Mouse (Mus musculus) embryonic facial prominence, embryonic 11.5 days (tissue): Measurements from ENCODE around the gene Hnrnpu. TPM values are rescaled to one million over a fixed set of nuclear protein-coding genes. Genes with fewer than 3 reads are reported as not detected.
"Not testable (repeated sequence)": the region's sequence is repeated elsewhere in the genome, so short reads cannot be mapped to it uniquely, and the experiment has no call there.

Experiments used
- ATAC-seq: fragments of 200-750 bp; cut with Nextera tagmentation; replicated peaks from 2 replicates; pipeline ENCODE4 v1.8.0; 2017; ENCODE audit warnings: low read depth; ENCODE audit not compliant: insufficient number of reproducible peaks, low FRiP score, low TSS enrichment
- DNase-seq: peaks from one replicate; pipeline ENCODE4 v3.0.0-alpha.2; 2015; ENCODE audit warnings: low spot score
- H3K27ac ChIP-seq: fragments of 300-500 bp; sonication (generic); replicated peaks from 2 replicates; pipeline ENCODE4 v1.5.1; 2014; ENCODE audit warnings: mild to moderate bottlenecking, low read depth, low read length, control low read depth
- H3K27me3 ChIP-seq: fragments of 300-500 bp; sonication (generic); 2 replicates; pipeline ENCODE4 v1.6.1; 2014; ENCODE audit warnings: mild to moderate bottlenecking, low read length, moderate library complexity, mixed read lengths; ENCODE audit not compliant: control insufficient read depth, insufficient read depth
- H3K36me3 ChIP-seq: fragments of 300-500 bp; sonication (generic); replicated peaks from 2 replicates; pipeline ENCODE4 v1.6.1; 2014; ENCODE audit warnings: low read depth, mild to moderate bottlenecking, low read length, moderate library complexity, mixed read lengths; ENCODE audit not compliant: control insufficient read depth, insufficient read depth
- H3K4me1 ChIP-seq: fragments of 300-500 bp; sonication (generic); 2 replicates; pipeline ENCODE4 v1.6.1; 2014; ENCODE audit warnings: low read length, mixed read lengths; ENCODE audit not compliant: control insufficient read depth, insufficient read depth
- H3K4me2 ChIP-seq: fragments of 300-500 bp; sonication (generic); 2 replicates; pipeline ENCODE4 v1.6.1; 2014; ENCODE audit warnings: low read depth, mild to moderate bottlenecking, control low read depth, low read length, moderate library complexity
- H3K4me3 ChIP-seq: fragments of 300-500 bp; sonication (generic); 2 replicates; pipeline ENCODE4 v1.5.1; 2014; ENCODE audit warnings: low read depth, low read length, control low read depth
- H3K9ac ChIP-seq: fragments of 300-500 bp; sonication (generic); replicated peaks from 2 replicates; pipeline ENCODE4 v1.6.1; 2014; ENCODE audit warnings: mild to moderate bottlenecking, control low read depth, low read length
- H3K9me3 ChIP-seq: fragments of 300-500 bp; sonication (generic); replicated peaks from 2 replicates; pipeline ENCODE4 v1.6.1; 2016; ENCODE audit warnings: mild to moderate bottlenecking, low read length, inconsistent platforms, mixed read lengths; ENCODE audit not compliant: control insufficient read depth
- WGBS: fragments of 180-500 bp; shearing (Covaris S2); extraction: QIAGEN DNeasy Blood & Tissue Kit; methylation state at CpG from one replicate; pipeline ENCODE4 v1.1.7; 2014; 5-methylcytosine and 5-hydroxymethylcytosine counted together
- polyA plus RNA-seq: library from polyadenylated mRNA; unstranded; fragments of >200 nt; fragmentation: Nextera tagmentation; extraction: Ambion mirVana; gene quantifications from 2 replicates; pipeline ENCODE4 v1.2.1, GENCODE M21; 2014

The Hnrnpu gene
- polyA plus RNA-seq, 1 experiment from 2014 or later = 953 TPM

DNA sequence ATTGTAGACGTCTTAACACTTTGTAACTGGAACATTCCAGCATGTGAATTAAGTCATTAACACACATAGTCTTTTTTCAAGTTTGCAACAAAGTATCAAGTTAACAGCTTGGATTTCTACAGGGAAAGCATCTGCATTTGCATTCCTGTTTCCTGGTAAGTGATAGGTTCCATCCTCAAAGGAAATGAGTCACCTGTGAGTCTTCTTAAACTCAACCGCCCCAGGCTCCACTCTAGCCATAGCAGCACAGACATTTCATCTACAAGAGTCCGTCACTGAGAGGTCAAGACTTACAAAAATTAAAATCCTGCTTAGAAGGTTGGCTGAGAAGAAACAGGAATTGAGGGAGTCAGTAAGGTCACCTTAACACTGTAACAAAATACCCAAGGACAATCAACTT is 45.9 kb downstream of the Hnrnpu start:
- no peak for ATAC-seq
- WGBS = 74% methylated on average over 3 of the region's 3 CpGs
- no peaks in the 10 kb centered on the region for H3K9me3 ChIP-seq

DNA sequence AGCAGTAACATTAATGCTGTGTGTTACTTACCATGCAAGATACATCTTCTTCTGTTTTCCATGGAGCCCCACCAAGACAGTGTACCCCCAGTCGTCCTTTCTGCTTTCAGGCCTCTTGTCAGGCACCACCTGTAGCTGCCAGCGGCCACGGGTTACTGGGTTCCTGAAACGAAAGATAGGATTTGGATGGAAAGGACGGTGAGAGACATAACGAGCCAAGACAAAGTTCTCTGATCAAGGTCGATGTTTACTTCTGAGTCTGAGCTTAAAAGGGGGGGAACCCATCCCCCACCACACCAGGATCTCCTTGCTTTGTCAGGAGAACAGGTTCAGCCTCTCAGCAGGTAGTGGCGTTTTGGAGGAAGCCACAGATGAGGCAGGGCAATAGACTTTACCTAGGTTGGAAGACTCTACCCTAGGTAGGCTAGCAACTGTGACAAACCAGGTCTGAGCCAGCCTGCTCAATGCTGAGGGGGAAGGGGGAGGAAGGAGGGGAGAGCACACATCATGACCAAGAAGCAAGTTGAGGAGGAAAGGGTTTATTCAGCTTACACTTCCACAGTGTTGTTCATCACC is 49.9 kb downstream of the Hnrnpu start:
- ATAC-seq = no peak
- Histone ChIP-seq H3K4me1 (no peaks in the 10 kb centered on the region), H3K9ac (no peak overlapping the region), H3K9me3 (no peaks in the 10 kb centered on the region), H3K36me3 (no peaks in the 10 kb centered on the region), H3K27ac (no peak overlapping the region), H3K4me2 (no peak overlapping the region), H3K4me3 (no peak overlapping the region), H3K27me3 (no peaks in the 10 kb centered on the region)
- no peak for DNase-seq
- 62% methylated on average over 8 of the region's 8 CpGs for WGBS

More for the DNA sequence above, 45.9 kb downstream of the Hnrnpu start:
- Histone ChIP-seq H3K4me1 (no peaks in the 10 kb centered on the region), H3K4me3 (no peak overlapping the region), H3K4me2 (no peak overlapping the region), H3K36me3 (no peaks in the 10 kb centered on the region), H3K27ac (no peak overlapping the region), H3K9ac (no peak overlapping the region), H3K27me3 (no peaks in the 10 kb centered on the region)
- no peak for DNase-seq

DNA sequence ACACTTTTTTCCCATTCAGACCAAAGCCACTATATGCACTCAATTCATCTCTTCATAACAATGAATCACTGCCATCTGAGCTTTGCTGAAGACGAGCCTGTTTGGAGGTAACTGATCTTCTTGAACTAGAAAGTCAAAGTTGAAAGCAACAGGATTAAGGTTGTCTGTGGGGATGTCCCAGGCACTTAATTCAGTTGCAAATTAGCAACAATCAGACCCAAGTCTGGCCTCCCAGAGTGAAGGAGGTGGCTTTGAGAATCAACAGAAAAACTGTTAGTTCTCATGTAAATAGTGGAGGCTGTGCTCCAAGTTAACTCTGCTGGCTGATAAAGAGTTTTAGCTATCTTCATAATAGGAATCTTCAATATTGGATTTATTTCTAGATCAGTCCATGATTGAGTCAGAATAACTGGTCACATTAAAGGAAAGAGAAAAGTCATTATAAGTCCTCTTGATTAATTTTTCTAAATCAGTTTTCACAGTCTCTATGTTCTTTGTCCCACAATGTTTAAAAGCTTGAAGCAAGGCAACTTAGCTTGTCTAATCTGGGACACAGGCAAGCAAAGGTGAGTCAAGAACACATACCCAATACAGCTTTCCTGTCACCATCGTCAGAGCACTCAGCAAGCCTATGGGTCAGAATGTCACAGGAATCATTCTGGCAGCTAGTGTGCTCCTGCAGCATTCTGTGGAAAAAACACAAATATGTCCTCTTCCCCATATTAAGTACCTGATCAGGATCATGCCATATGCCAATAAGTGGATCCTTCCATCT is 53.5 kb downstream of the Hnrnpu start:
- 72% methylated on average over 2 of the region's 2 CpGs for WGBS
- no peaks in the 10 kb centered on the region for H3K36me3 ChIP-seq
- H3K9me3 ChIP-seq = no peaks in the 10 kb centered on the region
- H3K9ac ChIP-seq = no peak overlapping the region
- no peak overlapping the region for H3K4me2 ChIP-seq
- DNase-seq (no peak), ATAC-seq (no peak)
- no peaks in the 10 kb centered on the region for H3K4me1 ChIP-seq
- H3K4me3 ChIP-seq = no peak overlapping the region
- H3K27me3 ChIP-seq = no peaks in the 10 kb centered on the region
- no peak overlapping the region for H3K27ac ChIP-seq

DNA sequence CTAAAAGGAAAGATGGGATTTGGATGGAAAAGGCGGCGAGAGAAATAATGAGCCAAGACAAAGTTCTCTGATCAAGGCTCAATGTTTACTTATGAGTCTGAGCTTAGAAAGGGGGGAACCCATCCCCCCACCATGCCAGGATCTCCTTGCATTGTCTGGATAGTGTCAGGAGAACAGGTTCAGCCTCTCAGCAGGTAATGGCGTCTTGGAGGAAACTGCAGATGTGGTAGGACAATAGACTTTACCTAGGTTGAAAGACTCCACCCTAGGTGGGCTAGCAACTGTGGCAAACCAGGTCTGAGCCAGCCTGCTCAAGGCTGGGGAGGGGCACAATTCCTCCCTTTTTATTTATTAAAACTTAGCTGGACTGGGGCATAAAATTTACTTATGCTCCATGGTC is 54.3 kb downstream of the Hnrnpu start:
- not testable (repeated sequence) for H3K27me3 ChIP-seq, H3K9me3 ChIP-seq, H3K36me3 ChIP-seq, H3K27ac ChIP-seq, H3K4me2 ChIP-seq, H3K4me3 ChIP-seq, H3K4me1 ChIP-seq, ATAC-seq, DNase-seq, H3K9ac ChIP-seq
- 85% methylated on average over 3 of the region's 3 CpGs for WGBS

DNA sequence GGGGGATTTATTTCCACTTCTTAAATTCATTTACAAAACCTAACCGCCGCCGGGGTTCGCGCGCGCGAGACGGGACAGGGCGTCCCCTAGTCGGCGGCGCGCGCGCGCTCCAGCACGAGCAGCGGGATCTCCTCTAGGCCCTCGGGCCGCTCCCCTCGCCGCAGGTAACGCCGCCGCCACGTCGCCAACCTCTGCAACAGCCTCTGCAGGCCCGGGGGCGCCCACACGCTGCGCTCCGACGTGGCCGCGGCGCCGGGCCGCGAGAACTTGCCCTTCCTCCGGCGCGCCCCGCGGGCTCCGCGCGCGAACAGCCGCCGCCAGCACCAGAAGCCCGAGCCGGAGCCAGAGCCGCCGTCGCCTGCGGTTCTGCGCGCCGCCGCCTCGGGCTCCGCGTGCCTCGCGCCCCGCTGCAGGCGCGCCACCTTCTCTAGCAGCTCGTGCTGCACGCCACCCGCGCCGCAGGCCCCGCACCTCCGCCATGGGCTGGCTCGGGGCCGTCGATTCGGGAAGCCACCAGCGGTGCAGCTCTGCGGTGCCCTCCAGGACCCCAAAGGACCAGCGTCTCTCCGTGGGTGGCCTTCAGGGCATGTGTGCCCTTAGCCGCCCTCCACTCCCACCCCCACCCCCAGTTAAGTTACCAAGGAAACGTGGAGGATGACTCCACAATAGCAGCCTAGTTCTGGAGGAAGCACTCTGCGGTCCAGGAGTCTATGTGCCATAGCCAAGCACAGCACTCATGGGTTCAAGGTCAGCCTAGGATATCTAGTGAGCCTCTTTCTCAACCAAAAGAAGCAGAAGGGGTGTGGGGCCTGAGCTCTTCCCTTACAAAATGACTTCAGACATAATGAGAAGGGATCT is 61.3 kb downstream of the Hnrnpu start:
- ATAC-seq (peak; percentile 85), DNase-seq (peak; percentile 81)
- Histone ChIP-seq H3K4me3 (peak overlapping the region; percentile 60), H3K4me2 (peak overlapping the region; percentile 89), H3K9me3 (no peaks in the 10 kb centered on the region), H3K4me1 (no peaks in the 10 kb centered on the region), H3K36me3 (no peaks in the 10 kb centered on the region), H3K27ac (no peak overlapping the region), H3K27me3 (no peaks in the 10 kb centered on the region), H3K9ac (peak overlapping the region; percentile 87)
- WGBS = under 1% methylated on average over 86 of the region's 87 CpGs

DNA sequence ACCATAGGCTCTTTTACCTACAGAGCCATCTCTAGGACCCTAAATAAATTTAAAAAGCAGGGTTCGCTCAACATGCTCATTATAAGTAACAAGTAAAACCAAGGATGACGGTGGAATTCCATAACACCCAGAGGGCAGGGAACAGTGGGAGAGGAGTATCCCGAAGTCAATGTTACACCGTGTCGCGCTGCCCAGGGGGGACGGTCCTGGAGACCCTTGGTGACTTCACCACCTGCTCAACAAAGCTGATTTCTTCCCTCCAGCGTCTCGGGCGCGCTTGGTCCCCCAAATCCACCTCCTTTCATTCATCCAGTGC is 61.9 kb downstream of the Hnrnpu start:
- H3K4me1 ChIP-seq = no peaks in the 10 kb centered on the region
- no peak overlapping the region for H3K27ac ChIP-seq
- peak overlapping the region; percentile 87 for H3K9ac ChIP-seq
- H3K9me3 ChIP-seq = no peaks in the 10 kb centered on the region
- H3K4me3 ChIP-seq = peak overlapping the region; percentile 60
- DNase-seq (no peak), ATAC-seq (peak; percentile 53; the same call in 1 of the 2 replicates)
- no peaks in the 10 kb centered on the region for H3K36me3 ChIP-seq
- H3K27me3 ChIP-seq = no peaks in the 10 kb centered on the region
- 7% methylated on average over 11 of the region's 11 CpGs for WGBS
- peak overlapping the region; percentile 89 for H3K4me2 ChIP-seq

DNA sequence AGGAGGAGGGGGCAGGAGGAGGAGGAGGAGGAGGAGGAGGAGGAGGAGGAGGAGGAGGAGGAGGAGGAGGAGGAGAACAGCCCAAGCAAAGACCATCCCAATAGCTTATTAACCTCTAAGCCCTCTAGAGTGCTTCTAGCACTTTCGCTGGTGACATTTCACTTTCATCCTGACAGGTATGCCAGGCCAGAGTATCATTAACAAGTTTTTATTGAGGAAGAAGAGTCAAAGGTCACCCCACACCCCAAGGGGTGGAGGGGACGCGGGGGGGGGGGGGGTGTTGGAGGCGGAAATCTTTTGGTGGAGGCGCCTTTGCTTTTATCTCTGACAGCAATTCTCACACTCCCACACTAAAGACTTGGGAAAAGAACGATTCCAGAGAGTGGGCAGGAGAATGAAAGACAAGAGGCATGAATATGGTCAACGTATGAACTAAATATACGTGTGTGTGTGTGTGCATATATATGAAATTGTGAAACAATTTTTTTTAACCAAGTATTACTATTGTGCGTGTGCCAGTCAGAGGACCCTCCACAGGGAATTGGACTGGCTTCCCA is 62.3 kb downstream of the Hnrnpu start:
- Histone ChIP-seq H3K9ac (no peak overlapping the region; the same call in 1 of the 2 replicates), H3K4me3 (no peak overlapping the region; the same call in 1 of the 2 replicates), H3K27ac (no peak overlapping the region), H3K4me2 (peak overlapping the region; percentile 89; the same call in 1 of the 2 replicates), H3K4me1 (no peaks in the 10 kb centered on the region), H3K9me3 (no peaks in the 10 kb centered on the region), H3K27me3 (no peaks in the 10 kb centered on the region), H3K36me3 (no peaks in the 10 kb centered on the region)
- ATAC-seq (no peak; the same call in 1 of the 2 replicates), DNase-seq (no peak)
- 62% methylated on average over 9 of the region's 9 CpGs for WGBS
